Mouse (Mus musculus): ENCODE measurements at regions not wholly inside any gene's neighbourhood (a gene's known extent, or its start where the extent isn't known, plus 50 kb on each side); places are given as distances from the start of the nearest gene placed in this dataset.

- DNase-seq (ENCODE audit: low spot score in 2 of 2) = no peak
These were observed 285.7 kb downstream of the Actr3 start for GRCm38 (mm10) chr1:125149817-125150216.

GRCm38 (mm10) chr1:125123861-125124260 is 311.7 kb downstream of the Actr3 start:
- DNase-seq (ENCODE audit: low spot score in 2 of 2) = no peak

GRCm38 (mm10) chr1:125100596-125100995 is 334.9 kb downstream of the Actr3 start:
- DNase-seq (ENCODE audit: low spot score in 2 of 2) = peak in 1 of 2 experiments; percentile 4

GRCm38 (mm10) chr1:125084906-125085305 is 350.6 kb downstream of the Actr3 start:
- DNase-seq (ENCODE audit: low spot score in 2 of 2) = no peak

GRCm38 (mm10) chr1:125039572-125040326 is 395.8 kb downstream of the Actr3 start:
- no peak for DNase-seq (ENCODE audit: low spot score in 2 of 2)

- no peak for DNase-seq (ENCODE audit: low spot score in 2 of 2)
These were observed 422.2 kb downstream of the Actr3 start for GRCm38 (mm10) chr1:125013301-125013700.

GRCm38 (mm10) chr1:125011893-125012292 is 423.6 kb downstream of the Actr3 start:
- no peak for DNase-seq (ENCODE audit: low spot score in 2 of 2)

- DNase-seq (ENCODE audit: low spot score in 2 of 2) = no peak
These were observed 437.9 kb downstream of the Actr3 start for GRCm38 (mm10) chr1:124997577-124997976.

- DNase-seq (ENCODE audit: low spot score in 2 of 2) = no peak
These were observed 484.7 kb downstream of the Actr3 start for GRCm38 (mm10) chr1:124950849-124951248.

- DNase-seq (ENCODE audit: low spot score in 2 of 2) = no peak
These were observed 531.2 kb downstream of the Actr3 start for GRCm38 (mm10) chr1:124904373-124904772.

- peak in 1 of 2 experiments; percentile 8 for DNase-seq (ENCODE audit: low spot score in 2 of 2)
These were observed 564.4 kb downstream of the Actr3 start for GRCm38 (mm10) chr1:124871148-124871547.

GRCm38 (mm10) chr1:124866248-124866647 is 569.3 kb downstream of the Actr3 start:
- DNase-seq (ENCODE audit: low spot score in 2 of 2) = no peak

GRCm38 (mm10) chr1:124845681-124846080 is 589.8 kb downstream of the Actr3 start:
- peak; percentile 43 to 67 for DNase-seq (ENCODE audit: low spot score in 2 of 2)

GRCm38 (mm10) chr1:124825717-124826116 is 609.8 kb downstream of the Actr3 start:
- peak; percentile 17 to 72 for DNase-seq (ENCODE audit: low spot score in 2 of 2)

- DNase-seq (ENCODE audit: low spot score in 2 of 2) = no peak
These were observed 642.5 kb downstream of the Actr3 start for GRCm38 (mm10) chr1:124793026-124793425.

- no peak for DNase-seq (ENCODE audit: low spot score in 2 of 2)
These were observed 644.9 kb downstream of the Actr3 start for GRCm38 (mm10) chr1:124790646-124791045.

GRCm38 (mm10) chr1:124790130-124790529 is 645.4 kb downstream of the Actr3 start:
- no peak for DNase-seq (ENCODE audit: low spot score in 2 of 2)

- peak in 1 of 2 experiments; percentile 47 for DNase-seq (ENCODE audit: low spot score in 2 of 2)
These were observed 652.5 kb downstream of the Actr3 start for GRCm38 (mm10) chr1:124783066-124783465.

GRCm38 (mm10) chr1:124777685-124778084 is 657.8 kb downstream of the Actr3 start:
- DNase-seq (ENCODE audit: low spot score in 2 of 2) = no peak

GRCm38 (mm10) chr1:124756721-124757120 is 678.8 kb downstream of the Actr3 start:
- no peak for DNase-seq (ENCODE audit: low spot score in 2 of 2)

- DNase-seq (ENCODE audit: low spot score in 2 of 2) = no peak
These were observed 694.4 kb upstream of the Dpp10 start for GRCm38 (mm10) chr1:124739777-124740176.

GRCm38 (mm10) chr1:124730364-124730763 is 685.0 kb upstream of the Dpp10 start:
- DNase-seq (ENCODE audit: low spot score in 2 of 2) = no peak

- peak; percentile 79 to 81 for DNase-seq (ENCODE audit: low spot score in 2 of 2)
These were observed 672.7 kb upstream of the Dpp10 start for GRCm38 (mm10) chr1:124718065-124718464.

GRCm38 (mm10) chr1:124706246-124706645 is 660.9 kb upstream of the Dpp10 start:
- peak in 1 of 2 experiments; percentile 46 for DNase-seq (ENCODE audit: low spot score in 2 of 2)

Measured in frontal cortex, postnatal 36 days (tissue).